Mouse (Mus musculus): ENCODE measurements around the gene Nob1.

- no peak for TF ChIP-seq CTCF (IDR thresholded peaks at IDR 0.05; ENCODE audit: borderline replicate concordance, insufficient read depth, low read depth, low read length)
- no peak for TF ChIP-seq POLR2A (IDR thresholded peaks at IDR 0.05; ENCODE audit: borderline replicate concordance, insufficient read depth, low read length)
Observed at GRCm38 (mm10) chr8:107380734-107381133, 44.1 kb downstream of the Nob1 start.
